Mouse (Mus musculus): ENCODE results near the gene Myo10.

Myo10 gene

GRCm38 (mm10) chr15:25723281-25724113, 101.2 kb downstream of the Myo10 start:
- no peak for DNase-seq (ENCODE audit: low spot score in 2 of 2)

GRCm38 (mm10) chr15:25724549-25724948, 102.2 kb downstream of the Myo10 start:
- DNase-seq (ENCODE audit: low spot score in 2 of 2), result no peak

- DNase-seq (ENCODE audit: low spot score in 2 of 2), result no peak
Measured at GRCm38 (mm10) chr15:25726814-25727213, 104.5 kb downstream of the Myo10 start.

- no peak for DNase-seq (ENCODE audit: low spot score in 2 of 2)
Measured at GRCm38 (mm10) chr15:25728501-25728900, 106.2 kb downstream of the Myo10 start.

GRCm38 (mm10) chr15:25731053-25731452, 108.7 kb downstream of the Myo10 start:
- DNase-seq (ENCODE audit: low spot score in 2 of 2), result no peak

GRCm38 (mm10) chr15:25732758-25733428, 110.6 kb downstream of the Myo10 start:
- peak in 1 of 2 experiments; percentile 22 for DNase-seq (ENCODE audit: low spot score in 2 of 2)

GRCm38 (mm10) chr15:25733739-25734430, 111.6 kb downstream of the Myo10 start:
- no peak for DNase-seq (ENCODE audit: low spot score in 2 of 2)

GRCm38 (mm10) chr15:25736531-25736930, 114.2 kb downstream of the Myo10 start:
- no peak for DNase-seq (ENCODE audit: low spot score in 2 of 2)

- no peak for DNase-seq (ENCODE audit: low spot score in 2 of 2)
Measured at GRCm38 (mm10) chr15:25740271-25740670, 117.9 kb downstream of the Myo10 start.

- DNase-seq (ENCODE audit: low spot score in 2 of 2), result no peak
Measured at GRCm38 (mm10) chr15:25742196-25742595, 119.9 kb downstream of the Myo10 start.

GRCm38 (mm10) chr15:25751510-25751909, 129.2 kb downstream of the Myo10 start:
- no peak for DNase-seq (ENCODE audit: low spot score in 2 of 2)

GRCm38 (mm10) chr15:25752597-25752996, 130.3 kb downstream of the Myo10 start:
- no peak for DNase-seq (ENCODE audit: low spot score in 2 of 2)

- no peak for DNase-seq (ENCODE audit: low spot score in 2 of 2)
Measured at GRCm38 (mm10) chr15:25753003-25753402, 130.7 kb downstream of the Myo10 start.

- no peak for DNase-seq (ENCODE audit: low spot score in 2 of 2)
Measured at GRCm38 (mm10) chr15:25753878-25754277, 131.6 kb downstream of the Myo10 start.

GRCm38 (mm10) chr15:25754342-25754951, 132.1 kb downstream of the Myo10 start:
- no peak for DNase-seq (ENCODE audit: low spot score in 2 of 2)

GRCm38 (mm10) chr15:25755536-25755935, 133.2 kb downstream of the Myo10 start:
- no peak for DNase-seq (ENCODE audit: low spot score in 2 of 2)

GRCm38 (mm10) chr15:25756072-25756471, 133.7 kb downstream of the Myo10 start:
- DNase-seq (ENCODE audit: low spot score in 2 of 2), result no peak

GRCm38 (mm10) chr15:25758037-25758436, 135.7 kb downstream of the Myo10 start:
- no peak for DNase-seq (ENCODE audit: low spot score in 2 of 2)

- DNase-seq (ENCODE audit: low spot score in 2 of 2), result no peak
Measured at GRCm38 (mm10) chr15:25758500-25759086, 136.3 kb downstream of the Myo10 start.

GRCm38 (mm10) chr15:25760304-25760703, 138.0 kb downstream of the Myo10 start:
- no peak for DNase-seq (ENCODE audit: low spot score in 2 of 2)

- DNase-seq (ENCODE audit: low spot score in 2 of 2), result no peak
Measured at GRCm38 (mm10) chr15:25761049-25761448, 138.7 kb downstream of the Myo10 start.

- DNase-seq (ENCODE audit: low spot score in 2 of 2), result no peak
Measured at GRCm38 (mm10) chr15:25761800-25762211, 139.5 kb downstream of the Myo10 start.
